Mouse (Mus musculus) heart, adult 9 months (tissue): ENCODE results near the gene Hmgn1.
"Not testable (repeated sequence)": the region's sequence is repeated elsewhere in the genome, so short reads cannot be mapped to it uniquely, and the experiment has no call there.

Experiments
- DNase-seq, 2 experiments: peaks; one replicate each; pipeline ENCODE4 v3.0.0; 2022; ENCODE audit warnings: low spot score in 2 of 2

The Hmgn1 gene

DNA sequence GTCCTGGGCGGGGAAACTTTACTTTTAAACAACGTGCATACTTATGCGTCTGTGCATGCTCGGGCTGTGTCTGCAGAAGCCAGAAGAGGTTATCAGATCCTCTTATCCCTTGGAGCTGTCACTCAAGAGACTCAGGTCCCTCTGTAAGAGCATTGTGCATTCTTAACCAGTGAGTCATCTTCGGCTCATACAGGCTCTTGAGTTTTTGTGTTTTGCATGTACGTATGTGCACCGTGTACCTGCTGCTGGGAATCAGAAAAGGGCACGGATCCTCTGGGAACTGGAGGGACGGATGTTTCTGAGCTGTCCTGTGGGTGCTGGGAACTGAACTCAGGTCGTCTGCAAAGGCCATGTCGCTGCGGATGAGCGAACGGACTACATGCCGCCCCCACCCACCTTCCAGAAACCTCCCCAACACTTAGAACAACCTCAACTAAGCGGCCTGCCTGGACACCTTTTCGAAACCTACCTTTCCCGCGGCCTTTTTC, 801 bp downstream of the Hmgn1 start:
- peak in 1 of 2 experiments; percentile 5 for DNase-seq

- no peak for DNase-seq
These were observed 7.4 kb downstream of the Hmgn1 start for GRCm38 (mm10) chr16:96120022-96120623.

GRCm38 (mm10) chr16:96114729-96115128, 12.8 kb downstream of the Hmgn1 start:
- no peak for DNase-seq

DNA sequence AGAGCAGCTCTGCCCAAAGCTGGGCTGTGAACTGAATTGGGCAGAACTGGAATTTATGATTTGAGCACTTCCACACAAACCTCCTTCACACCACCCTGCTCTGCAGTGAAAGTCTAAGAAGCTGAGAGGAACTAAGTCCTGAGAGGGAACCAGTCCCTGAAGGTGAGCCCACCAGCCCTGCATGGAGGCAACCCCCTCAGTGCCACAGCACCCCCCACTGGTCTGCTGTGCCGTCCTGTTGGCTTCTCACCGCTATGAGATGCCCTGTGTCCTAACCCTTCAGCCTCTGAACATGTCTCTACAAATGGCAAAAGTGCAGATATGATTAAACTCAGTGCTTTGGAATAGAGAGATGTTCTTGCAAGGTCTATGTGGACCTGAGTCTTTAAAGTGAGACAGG, 14.8 kb downstream of the Hmgn1 start:
- no peak for DNase-seq

DNA sequence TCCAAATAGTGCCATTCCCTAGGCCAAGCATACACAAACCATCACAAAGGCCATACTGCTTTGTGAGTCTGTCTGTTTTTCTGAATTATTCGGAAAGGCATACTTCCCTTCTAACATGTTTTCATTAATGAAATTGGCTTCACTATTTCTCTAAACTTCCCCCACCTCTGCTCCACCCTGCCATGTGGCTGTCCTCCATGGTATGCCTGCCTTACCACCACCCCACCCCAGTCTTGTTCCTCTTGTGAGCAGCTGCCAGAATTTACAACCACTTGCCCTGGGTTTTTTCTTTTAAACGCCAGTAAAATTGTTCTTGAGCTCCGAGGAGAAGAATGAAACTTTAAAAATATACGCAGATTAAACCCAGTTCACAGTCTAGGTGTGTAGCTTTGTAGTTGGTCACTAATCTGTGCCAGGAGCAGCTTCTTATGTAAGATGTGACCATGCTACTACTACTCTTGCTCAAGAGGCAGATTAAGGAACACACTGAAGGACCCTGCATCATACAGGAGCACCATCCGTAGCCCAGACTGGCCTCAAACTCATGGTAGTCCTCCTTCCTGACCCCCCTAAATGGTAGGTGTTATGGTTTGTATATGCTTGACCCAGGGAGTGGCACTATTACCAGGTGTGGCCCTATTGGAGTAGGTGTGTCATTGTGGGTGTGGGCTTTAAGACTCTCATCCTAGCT, 16.7 kb downstream of the Hmgn1 start:
- no peak for DNase-seq

GRCm38 (mm10) chr16:96109673-96110072, 17.9 kb downstream of the Hmgn1 start:
- DNase-seq = no peak

GRCm38 (mm10) chr16:96103036-96103435, 24.5 kb downstream of the Hmgn1 start:
- DNase-seq = no peak

DNA sequence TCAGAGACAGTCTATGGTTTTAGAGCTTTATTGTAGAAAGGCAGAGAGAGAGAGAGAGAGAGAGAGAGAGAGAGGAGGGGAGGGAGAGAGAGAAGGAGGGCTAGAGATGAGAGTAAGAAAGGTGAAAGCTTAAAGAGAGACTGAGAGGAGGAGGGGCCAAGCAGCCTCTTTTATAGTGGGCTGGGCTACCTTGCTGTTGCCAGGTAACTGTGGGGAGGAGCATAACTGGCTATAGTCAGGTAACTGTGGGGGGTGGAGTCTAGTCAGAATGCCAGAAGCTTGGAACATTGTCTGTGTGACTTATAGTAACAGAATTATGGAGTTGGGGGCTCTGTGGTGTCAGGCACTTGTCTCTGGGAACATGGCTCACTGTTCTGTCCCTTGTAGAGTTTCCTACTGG, 29.7 kb downstream of the Hmgn1 start:
- DNase-seq = not testable (repeated sequence)

GRCm38 (mm10) chr16:96095966-96096365, 31.6 kb downstream of the Hmgn1 start:
- no peak for DNase-seq

DNA sequence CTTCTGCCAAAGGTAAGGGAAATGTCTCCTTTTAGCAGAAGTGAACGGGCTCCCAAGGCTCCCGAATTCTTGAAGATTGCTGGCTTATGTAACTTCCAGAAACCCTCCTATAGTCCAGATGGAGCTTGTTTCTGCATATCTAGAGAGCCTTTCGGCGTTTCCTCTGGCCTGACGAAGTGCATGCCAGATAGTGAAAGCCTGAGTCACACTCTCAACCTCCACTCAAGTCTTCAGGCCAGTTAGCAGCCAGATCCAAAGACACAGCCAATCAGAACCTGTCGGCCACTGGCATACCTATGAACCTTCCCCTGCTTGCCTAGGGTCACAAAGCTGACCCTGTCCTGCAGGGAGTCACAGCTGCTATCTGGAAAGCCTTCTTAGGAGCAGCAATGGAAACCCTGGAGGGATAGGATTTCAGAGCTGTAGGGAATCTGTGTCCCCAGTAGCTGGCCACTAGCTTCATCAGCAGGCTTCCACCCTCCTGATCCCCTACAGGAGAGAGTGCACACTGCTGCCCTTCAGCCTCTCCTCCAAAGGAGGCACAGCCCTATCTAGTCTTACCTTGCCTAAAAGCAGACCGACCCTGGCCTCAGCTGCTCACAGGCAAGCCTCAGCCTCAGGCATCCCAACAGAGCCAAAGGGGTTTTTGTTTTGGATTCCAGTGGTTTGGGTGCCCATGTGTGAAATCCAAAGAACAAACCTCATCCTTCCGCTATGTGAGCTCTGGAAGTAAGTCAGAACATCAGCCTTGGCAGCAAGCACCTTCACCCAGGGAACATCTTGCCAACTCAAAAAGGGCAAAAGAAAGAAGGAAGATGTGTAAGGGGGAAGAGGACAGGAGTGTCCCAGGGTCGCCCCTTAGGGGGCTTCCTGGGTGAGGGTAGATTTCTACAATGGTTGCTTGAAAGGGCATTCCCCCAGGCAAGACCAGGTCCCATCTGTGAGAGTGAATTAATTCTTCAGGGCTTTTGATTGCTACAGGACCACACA, 35.7 kb downstream of the Hmgn1 start:
- DNase-seq = peak; percentile 41 to 44

DNA sequence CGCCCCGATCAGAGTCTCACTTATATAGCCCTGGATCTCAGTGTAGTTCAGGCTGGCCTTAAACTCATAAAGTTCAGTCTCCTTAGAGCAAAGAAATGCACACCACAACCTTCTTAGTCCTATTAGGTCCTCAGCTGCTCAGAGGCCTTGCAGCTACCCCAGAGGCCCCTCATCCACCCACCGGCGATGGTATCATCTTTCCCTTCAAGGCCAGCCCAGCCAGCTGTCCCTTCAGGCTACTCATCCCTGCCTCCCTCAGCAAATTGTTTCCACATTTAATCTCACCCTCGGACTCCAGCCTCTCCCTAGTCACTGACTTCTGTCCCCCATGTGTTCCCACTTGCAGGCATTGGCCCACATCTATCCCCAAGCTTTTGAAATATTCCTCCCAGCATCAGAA, 39.4 kb downstream of the Hmgn1 start:
- DNase-seq = no peak

DNA sequence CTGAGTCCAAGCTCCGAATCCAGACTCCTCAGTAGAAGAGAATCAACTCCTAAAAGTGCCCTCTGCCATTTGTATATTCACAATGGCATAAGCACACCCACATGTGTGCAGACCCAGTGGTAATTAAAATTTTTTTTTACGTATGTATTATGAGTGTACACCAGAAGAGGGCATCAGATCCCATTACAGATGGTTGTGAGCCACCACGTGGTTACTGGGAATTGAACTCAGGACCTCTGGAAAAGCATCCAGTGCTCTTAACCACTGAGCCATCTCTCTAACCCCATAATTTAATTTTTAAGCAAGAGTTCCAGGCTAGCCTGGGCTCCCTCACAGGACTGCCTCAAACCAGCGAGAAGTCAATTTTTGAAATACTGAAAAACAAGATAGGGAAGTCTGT, 40.1 kb downstream of the Hmgn1 start:
- DNase-seq = no peak

DNA sequence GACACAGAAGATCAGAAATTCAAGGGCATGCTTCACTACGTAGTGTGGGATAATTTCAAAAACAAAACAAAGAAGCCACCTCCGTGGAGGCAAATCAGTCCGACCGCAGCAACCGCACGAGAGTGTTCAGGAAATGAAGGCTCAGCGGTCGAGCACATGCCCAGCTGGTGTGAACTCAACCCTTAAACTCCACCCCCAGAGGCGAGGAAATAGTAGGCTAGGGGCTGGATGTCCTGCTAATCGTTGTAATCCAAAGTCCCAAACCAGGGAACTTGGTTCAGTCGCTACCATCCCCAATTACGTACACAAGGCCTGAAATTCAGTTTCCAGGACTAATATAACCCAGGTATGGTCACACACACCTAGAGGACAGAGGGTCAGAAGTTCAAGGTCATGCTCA, 40.5 kb downstream of the Hmgn1 start:
- no peak for DNase-seq

GRCm38 (mm10) chr16:96085597-96085996, 41.9 kb downstream of the Hmgn1 start:
- no peak for DNase-seq

GRCm38 (mm10) chr16:96083179-96083646, 44.3 kb downstream of the Hmgn1 start:
- DNase-seq = no peak

- DNase-seq = peak; percentile 90 to 91
These were observed 45.0 kb downstream of the Hmgn1 start, which contains the start of gene Brwd1 for GRCm38 (mm10) chr16:96082301-96083178. Gene Brwd1, minus strand, starts transcription at chr16:96082526.

GRCm38 (mm10) chr16:96081742-96082241, 45.7 kb downstream of the Hmgn1 start:
- no peak for DNase-seq

- DNase-seq = peak; percentile 92 to 93
These were observed 46.2 kb downstream of the Hmgn1 start for GRCm38 (mm10) chr16:96081331-96081730.

DNA sequence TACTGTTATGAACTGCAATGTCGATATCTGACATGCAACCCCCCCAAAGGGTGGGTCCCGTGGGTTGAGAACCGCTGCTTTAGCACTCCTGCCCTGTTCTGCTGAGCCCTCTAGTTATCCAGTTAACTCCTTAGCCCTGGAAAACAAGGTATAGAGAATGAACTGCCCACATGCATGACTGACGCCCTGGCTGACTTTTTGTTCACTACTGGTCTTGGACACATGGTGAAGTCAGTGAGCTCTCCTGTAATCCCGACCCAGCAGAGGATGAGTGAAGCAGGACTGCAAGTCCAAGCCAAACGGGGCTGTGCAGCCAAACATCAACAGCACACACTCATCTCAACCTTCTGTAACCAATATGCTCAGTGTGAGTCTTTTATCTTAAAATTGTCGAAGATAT, 47.0 kb downstream of the Hmgn1 start:
- no peak for DNase-seq
